Mouse (Mus musculus) C2C12 (cell line): Measurements from ENCODE around the gene 6430571L13Rik.

Experiments
- CEBPB ChIP-seq: IDR thresholded peaks from one replicate; pipeline ENCODE4 v1.6.1; 2011; ENCODE audit warnings: low read depth, mild to moderate bottlenecking, control low read depth, moderate library complexity
- CTCF ChIP-seq: IDR thresholded peaks from one replicate; pipeline ENCODE4 v1.5.1; 2011; ENCODE audit not compliant: control insufficient read depth, insufficient read depth, insufficient read length
- MYOD1 ChIP-seq: IDR thresholded peaks from one replicate; pipeline ENCODE4 v1.6.1; 2011; ENCODE audit warnings: low read depth; ENCODE audit not compliant: control insufficient read depth, insufficient read length
- MYOG ChIP-seq: IDR thresholded peaks from one replicate; pipeline ENCODE4 v1.6.1; 2011; ENCODE audit not compliant: control insufficient read depth, insufficient read length; ENCODE audit errors: extremely low read depth
- USF1 ChIP-seq: IDR thresholded peaks from one replicate; pipeline ENCODE4 v1.6.1; 2011; ENCODE audit warnings: low read depth, mild to moderate bottlenecking, control low read depth, moderate library complexity

DNA sequence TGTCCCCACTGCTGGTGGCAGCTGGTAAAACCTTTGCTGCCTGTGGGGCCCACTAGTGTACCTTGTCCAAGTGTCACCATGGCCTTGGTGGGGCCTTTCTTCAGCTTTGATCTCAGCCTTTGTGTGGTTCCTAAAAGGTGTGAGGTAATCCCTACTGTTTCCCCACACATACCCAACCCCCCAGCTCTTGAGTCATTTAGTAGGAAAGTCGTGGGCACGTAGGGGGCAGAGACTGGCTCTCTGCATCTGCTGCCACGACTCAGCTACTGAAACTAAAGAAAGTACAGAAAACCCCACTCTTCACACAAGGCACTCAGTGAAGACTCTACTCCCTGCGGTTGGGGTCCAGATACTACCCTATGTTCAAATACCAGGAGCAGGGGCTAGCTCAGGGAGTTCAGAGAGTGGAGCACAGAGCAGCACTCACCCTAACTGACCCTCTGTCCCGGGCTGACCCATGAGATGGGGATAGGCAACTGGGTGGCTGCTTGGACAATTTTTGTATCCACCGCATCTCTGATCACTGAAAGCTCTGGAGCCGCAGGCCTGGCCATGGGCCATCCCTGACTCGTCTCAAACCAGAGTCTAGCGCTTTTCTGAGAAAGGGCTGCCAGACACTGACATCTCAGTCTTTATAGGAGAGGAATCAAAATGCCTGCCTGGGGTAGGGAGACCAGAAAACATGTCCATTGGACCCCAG lies 37.1 kb upstream of the 6430571L13Rik start:
- no peak for TF ChIP-seq CTCF
- TF ChIP-seq USF1: no peak
- TF ChIP-seq MYOG: no peak
- no peak for TF ChIP-seq MYOD1
- no peak for TF ChIP-seq CEBPB
